Mouse (Mus musculus): ENCODE measurements around the gene Scgb1a1. TPM values are rescaled to one million over a fixed set of nuclear protein-coding genes. Genes with fewer than 3 reads are reported as not detected.

The Scgb1a1 gene
- polyA plus RNA-seq, 1 experiment from 2014 or later: not detected

GRCm38 (mm10) chr19:9119655-9120425 is 32.1 kb upstream of the Scgb1a1 start:
- WGBS: 91% methylated on average over 3 of the region's 3 CpGs
- no peaks in the 10 kb centered on the region for H3K4me1 ChIP-seq (replicated peaks; ENCODE audit: control insufficient read depth, insufficient read depth, low read length)
- ATAC-seq (replicated peaks; ENCODE audit: low FRiP score): no peak
- H3K27me3 ChIP-seq (ENCODE audit: control insufficient read depth, insufficient read depth, low read length): no peaks in the 10 kb centered on the region
- DNase-seq (ENCODE audit: low spot score): no peak
- no peak overlapping the region for H3K27ac ChIP-seq (ENCODE audit: low read depth, low read length)
- no peak overlapping the region for H3K4me3 ChIP-seq (ENCODE audit: low read depth, low read length)
- no peaks in the 10 kb centered on the region for H3K36me3 ChIP-seq (ENCODE audit: control insufficient read depth, insufficient read depth, low read length)
- no peak overlapping the region for H3K4me2 ChIP-seq (ENCODE audit: low read depth, low read length, severe bottlenecking)
- no peaks in the 10 kb centered on the region for H3K9me3 ChIP-seq (ENCODE audit: control insufficient read depth, low read length)
- no peak overlapping the region for H3K9ac ChIP-seq (ENCODE audit: low read length)

- Histone ChIP-seq H3K4me1 (replicated peaks; ENCODE audit: control insufficient read depth, insufficient read depth, low read length) (no peaks in the 10 kb centered on the region), H3K27ac (ENCODE audit: low read depth, low read length) (no peak overlapping the region), H3K4me2 (ENCODE audit: low read depth, low read length, severe bottlenecking) (no peak overlapping the region), H3K4me3 (ENCODE audit: low read depth, low read length) (no peak overlapping the region), H3K27me3 (ENCODE audit: control insufficient read depth, insufficient read depth, low read length) (no peaks in the 10 kb centered on the region), H3K9me3 (ENCODE audit: control insufficient read depth, low read length) (no peaks in the 10 kb centered on the region), H3K36me3 (ENCODE audit: control insufficient read depth, insufficient read depth, low read length) (no peaks in the 10 kb centered on the region), H3K9ac (ENCODE audit: low read length) (no peak overlapping the region)
- no peak for ATAC-seq (replicated peaks; ENCODE audit: low FRiP score)
- no peak for DNase-seq (ENCODE audit: low spot score)
- 91% methylated on average over 5 of the region's 5 CpGs for WGBS
These were observed 29.5 kb upstream of the Scgb1a1 start for GRCm38 (mm10) chr19:9117275-9117674.

GRCm38 (mm10) chr19:9116268-9116667 is 28.5 kb upstream of the Scgb1a1 start:
- 88% methylated on average over 4 of the region's 4 CpGs for WGBS
- no peak for ATAC-seq (replicated peaks; ENCODE audit: low FRiP score)
- no peak overlapping the region for H3K4me3 ChIP-seq (ENCODE audit: low read depth, low read length)

GRCm38 (mm10) chr19:9112043-9112442 is 24.3 kb upstream of the Scgb1a1 start:
- no peak overlapping the region for H3K4me2 ChIP-seq (ENCODE audit: low read depth, low read length, severe bottlenecking)
- no peak overlapping the region for H3K9ac ChIP-seq (ENCODE audit: low read length)
- H3K9me3 ChIP-seq (ENCODE audit: control insufficient read depth, low read length): no peaks in the 10 kb centered on the region
- no peaks in the 10 kb centered on the region for H3K36me3 ChIP-seq (ENCODE audit: control insufficient read depth, insufficient read depth, low read length)
- H3K4me1 ChIP-seq (replicated peaks; ENCODE audit: control insufficient read depth, insufficient read depth, low read length): no peaks in the 10 kb centered on the region
- H3K27me3 ChIP-seq (ENCODE audit: control insufficient read depth, insufficient read depth, low read length): no peaks in the 10 kb centered on the region
- H3K4me3 ChIP-seq (ENCODE audit: low read depth, low read length): no peak overlapping the region
- peak; percentile 39 for DNase-seq (ENCODE audit: low spot score)
- ATAC-seq (replicated peaks; ENCODE audit: low FRiP score): no peak
- WGBS: 77% methylated on average over 8 of the region's 8 CpGs
- no peak overlapping the region for H3K27ac ChIP-seq (ENCODE audit: low read depth, low read length)

More at GRCm38 (mm10) chr19:9116268-9116667, 28.5 kb upstream of the Scgb1a1 start:
- no peak for DNase-seq (ENCODE audit: low spot score)
- Histone ChIP-seq H3K36me3 (ENCODE audit: control insufficient read depth, insufficient read depth, low read length) (no peaks in the 10 kb centered on the region), H3K9ac (ENCODE audit: low read length) (no peak overlapping the region), H3K9me3 (ENCODE audit: control insufficient read depth, low read length) (no peaks in the 10 kb centered on the region), H3K27me3 (ENCODE audit: control insufficient read depth, insufficient read depth, low read length) (no peaks in the 10 kb centered on the region), H3K4me2 (ENCODE audit: low read depth, low read length, severe bottlenecking) (no peak overlapping the region), H3K4me1 (replicated peaks; ENCODE audit: control insufficient read depth, insufficient read depth, low read length) (no peaks in the 10 kb centered on the region), H3K27ac (ENCODE audit: low read depth, low read length) (no peak overlapping the region)

GRCm38 (mm10) chr19:9110182-9110869 is 22.6 kb upstream of the Scgb1a1 start:
- Histone ChIP-seq H3K4me2 (ENCODE audit: low read depth, low read length, severe bottlenecking) (no peak overlapping the region), H3K4me1 (replicated peaks; ENCODE audit: control insufficient read depth, insufficient read depth, low read length) (no peaks in the 10 kb centered on the region), H3K4me3 (ENCODE audit: low read depth, low read length) (no peak overlapping the region), H3K27me3 (ENCODE audit: control insufficient read depth, insufficient read depth, low read length) (no peaks in the 10 kb centered on the region), H3K9ac (ENCODE audit: low read length) (no peak overlapping the region), H3K36me3 (ENCODE audit: control insufficient read depth, insufficient read depth, low read length) (no peaks in the 10 kb centered on the region), H3K9me3 (ENCODE audit: control insufficient read depth, low read length) (no peaks in the 10 kb centered on the region), H3K27ac (ENCODE audit: low read depth, low read length) (no peak overlapping the region)
- WGBS: 61% methylated on average over 4 of the region's 4 CpGs
- ATAC-seq (replicated peaks; ENCODE audit: low FRiP score): peak; percentile 78
- DNase-seq (ENCODE audit: low spot score): no peak

GRCm38 (mm10) chr19:9108536-9108935 is 20.8 kb upstream of the Scgb1a1 start:
- WGBS: 74% methylated on average over 1 of the region's 1 CpGs
- Histone ChIP-seq H3K9ac (ENCODE audit: low read length) (no peak overlapping the region), H3K9me3 (ENCODE audit: control insufficient read depth, low read length) (no peaks in the 10 kb centered on the region), H3K4me1 (replicated peaks; ENCODE audit: control insufficient read depth, insufficient read depth, low read length) (no peaks in the 10 kb centered on the region), H3K27me3 (ENCODE audit: control insufficient read depth, insufficient read depth, low read length) (no peaks in the 10 kb centered on the region), H3K4me2 (ENCODE audit: low read depth, low read length, severe bottlenecking) (no peak overlapping the region), H3K27ac (ENCODE audit: low read depth, low read length) (no peak overlapping the region), H3K36me3 (ENCODE audit: control insufficient read depth, insufficient read depth, low read length) (no peaks in the 10 kb centered on the region), H3K4me3 (ENCODE audit: low read depth, low read length) (no peak overlapping the region)
- ATAC-seq (replicated peaks; ENCODE audit: low FRiP score): no peak
- no peak for DNase-seq (ENCODE audit: low spot score)

GRCm38 (mm10) chr19:9107379-9107755 is 19.6 kb upstream of the Scgb1a1 start:
- WGBS: 76% methylated on average over 1 of the region's 1 CpGs

GRCm38 (mm10) chr19:9106751-9107378 is 19.1 kb upstream of the Scgb1a1 start:
- no peak for ATAC-seq (replicated peaks; ENCODE audit: low FRiP score)
- Histone ChIP-seq H3K4me1 (replicated peaks; ENCODE audit: control insufficient read depth, insufficient read depth, low read length) (no peaks in the 10 kb centered on the region), H3K4me2 (ENCODE audit: low read depth, low read length, severe bottlenecking) (no peak overlapping the region), H3K36me3 (ENCODE audit: control insufficient read depth, insufficient read depth, low read length) (no peaks in the 10 kb centered on the region), H3K27ac (ENCODE audit: low read depth, low read length) (no peak overlapping the region), H3K4me3 (ENCODE audit: low read depth, low read length) (no peak overlapping the region), H3K9ac (ENCODE audit: low read length) (no peak overlapping the region), H3K27me3 (ENCODE audit: control insufficient read depth, insufficient read depth, low read length) (no peaks in the 10 kb centered on the region), H3K9me3 (ENCODE audit: control insufficient read depth, low read length) (no peaks in the 10 kb centered on the region)
- DNase-seq (ENCODE audit: low spot score): no peak
- WGBS: 64% methylated on average over 4 of the region's 4 CpGs

More at GRCm38 (mm10) chr19:9107379-9107755, 19.6 kb upstream of the Scgb1a1 start:
- no peak overlapping the region for H3K9ac ChIP-seq (ENCODE audit: low read length)
- ATAC-seq (replicated peaks; ENCODE audit: low FRiP score) (no peak), DNase-seq (ENCODE audit: low spot score) (no peak)
- no peaks in the 10 kb centered on the region for H3K27me3 ChIP-seq (ENCODE audit: control insufficient read depth, insufficient read depth, low read length)
- H3K4me2 ChIP-seq (ENCODE audit: low read depth, low read length, severe bottlenecking): no peak overlapping the region
- no peaks in the 10 kb centered on the region for H3K9me3 ChIP-seq (ENCODE audit: control insufficient read depth, low read length)
- H3K27ac ChIP-seq (ENCODE audit: low read depth, low read length): no peak overlapping the region
- H3K36me3 ChIP-seq (ENCODE audit: control insufficient read depth, insufficient read depth, low read length): no peaks in the 10 kb centered on the region
- H3K4me3 ChIP-seq (ENCODE audit: low read depth, low read length): no peak overlapping the region
- no peaks in the 10 kb centered on the region for H3K4me1 ChIP-seq (replicated peaks; ENCODE audit: control insufficient read depth, insufficient read depth, low read length)

Measured in forebrain, embryonic 11.5 days (tissue).